Mouse (Mus musculus): ENCODE measurements around the gene Kcne4.

The Kcne4 gene

DNA sequence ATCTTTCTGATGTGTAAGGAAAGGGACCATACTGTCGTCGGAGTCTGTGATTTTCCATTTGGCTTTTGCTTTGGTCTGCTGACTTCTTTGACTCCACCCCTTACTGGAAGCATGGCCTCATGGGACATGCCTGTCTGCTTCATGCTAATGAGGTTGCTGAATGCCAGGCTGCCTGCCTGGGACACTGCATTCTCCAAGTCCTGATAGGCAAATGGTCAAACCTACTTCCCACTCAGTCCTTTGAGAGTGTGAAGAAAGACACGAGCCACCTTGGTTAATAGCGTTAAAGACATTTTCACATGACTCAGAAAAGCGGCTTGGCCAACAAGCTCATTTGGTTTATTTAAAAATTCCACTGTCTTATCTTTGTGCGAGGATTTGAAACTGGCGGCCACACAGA is 43.5 kb downstream of the Kcne4 start:
- DNase-seq (ENCODE audit: low spot score), result no peak

DNA sequence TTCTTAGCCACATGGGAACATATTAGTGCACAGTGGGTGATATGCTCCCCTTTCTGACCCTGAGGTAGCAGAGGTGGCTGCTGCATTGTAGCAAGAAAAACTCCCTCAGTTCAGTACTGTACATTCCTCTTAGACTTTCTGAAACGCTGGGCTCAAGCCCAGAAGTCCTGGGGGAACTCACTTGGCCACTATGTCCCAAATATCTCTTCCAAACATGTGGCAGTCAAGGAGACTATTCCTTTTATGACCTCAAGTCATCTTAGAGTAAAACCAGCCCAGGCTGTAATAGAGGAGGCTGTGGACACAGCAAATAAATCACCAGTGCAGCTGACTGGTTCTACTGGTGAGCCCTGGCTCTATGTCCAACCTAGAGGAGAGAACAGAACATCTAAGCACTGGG is 45.7 kb downstream of the Kcne4 start:
- no peak for DNase-seq (ENCODE audit: low spot score)

DNA sequence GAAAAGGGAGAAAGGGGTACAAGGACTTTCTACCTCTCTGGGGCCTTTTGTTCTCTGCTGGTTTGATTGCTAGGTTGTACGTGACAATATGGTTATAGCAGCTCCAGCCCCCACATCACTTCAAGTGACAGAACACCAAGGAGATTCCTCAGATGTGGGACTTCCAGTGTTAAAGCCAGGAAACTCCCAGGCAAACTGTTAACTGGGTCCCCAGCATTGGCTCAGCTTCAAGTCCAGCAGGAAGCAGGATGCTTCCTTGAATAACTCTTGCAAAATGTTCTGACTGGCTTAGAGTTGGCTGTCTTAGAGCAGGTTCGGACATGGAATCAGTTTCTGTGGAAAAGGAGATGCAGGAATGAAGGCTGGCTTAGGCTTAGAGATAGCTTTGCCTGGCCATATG is 47.3 kb downstream of the Kcne4 start:
- DNase-seq (ENCODE audit: low spot score), result no peak

DNA sequence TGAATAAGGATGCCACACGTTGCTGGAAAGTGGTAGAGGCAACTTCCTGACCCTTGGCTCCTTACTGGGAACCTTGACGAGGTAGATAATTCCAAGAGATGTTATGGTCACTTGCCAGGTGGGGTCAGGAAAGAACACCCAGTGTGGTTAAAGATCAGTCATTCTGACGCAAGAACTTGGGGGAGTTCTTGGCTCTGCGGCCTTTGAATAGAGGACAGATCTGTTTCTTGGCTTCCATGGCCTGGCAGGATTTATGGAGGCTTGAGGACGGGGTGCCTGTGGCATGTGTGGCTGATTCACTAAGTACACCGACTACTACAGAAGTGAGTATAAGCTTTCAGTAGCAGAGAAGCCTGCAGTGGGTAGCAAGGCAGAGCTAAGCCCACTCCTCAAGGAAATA is 47.8 kb downstream of the Kcne4 start:
- no peak for DNase-seq (ENCODE audit: low spot score)

DNA sequence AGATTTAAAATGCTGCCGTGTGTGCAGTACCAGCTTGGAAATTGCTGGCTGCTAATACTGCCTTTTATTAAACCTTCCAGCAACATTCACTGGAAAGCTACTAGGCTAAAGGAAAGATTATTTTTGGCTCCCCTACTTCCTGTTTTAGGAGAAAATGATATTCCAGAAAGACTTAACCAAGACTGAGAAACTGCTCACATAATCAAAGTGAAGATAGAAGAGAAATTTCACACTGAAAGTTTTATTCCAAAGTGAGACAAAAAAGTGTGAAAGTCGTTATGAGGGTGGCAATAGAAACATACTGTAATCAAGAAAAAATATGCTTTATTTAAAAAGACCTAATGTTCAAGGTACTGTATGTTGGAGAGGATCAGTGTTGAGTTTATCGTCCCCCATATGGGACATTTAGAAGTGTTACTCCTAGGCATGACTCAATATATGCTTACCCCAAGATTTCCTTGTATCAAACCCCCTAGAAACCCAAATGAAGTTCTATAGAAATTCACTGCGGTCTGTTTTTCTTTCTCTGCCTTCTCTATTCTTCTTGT is 48.3 kb downstream of the Kcne4 start:
- no peak for DNase-seq (ENCODE audit: low spot score)

DNA sequence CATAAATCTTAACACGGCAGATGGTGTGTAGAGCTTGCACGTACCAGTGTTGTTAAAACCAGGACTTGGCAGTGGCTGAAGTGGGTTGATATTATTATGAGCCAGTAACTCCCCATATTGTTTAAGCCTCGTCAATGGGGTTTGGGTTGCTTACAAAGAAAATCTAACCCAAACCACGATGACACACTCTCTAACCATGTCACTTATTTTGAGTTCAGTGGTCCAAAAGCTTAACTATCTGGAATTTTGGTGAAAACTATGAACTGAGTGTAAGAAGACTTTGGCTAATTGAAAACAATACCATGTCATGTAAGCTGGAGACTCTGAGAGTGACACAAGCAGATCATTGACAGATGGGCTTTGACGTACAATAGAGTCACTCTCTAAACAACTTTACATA is 49.4 kb downstream of the Kcne4 start:
- DNase-seq (ENCODE audit: low spot score), result no peak

DNA sequence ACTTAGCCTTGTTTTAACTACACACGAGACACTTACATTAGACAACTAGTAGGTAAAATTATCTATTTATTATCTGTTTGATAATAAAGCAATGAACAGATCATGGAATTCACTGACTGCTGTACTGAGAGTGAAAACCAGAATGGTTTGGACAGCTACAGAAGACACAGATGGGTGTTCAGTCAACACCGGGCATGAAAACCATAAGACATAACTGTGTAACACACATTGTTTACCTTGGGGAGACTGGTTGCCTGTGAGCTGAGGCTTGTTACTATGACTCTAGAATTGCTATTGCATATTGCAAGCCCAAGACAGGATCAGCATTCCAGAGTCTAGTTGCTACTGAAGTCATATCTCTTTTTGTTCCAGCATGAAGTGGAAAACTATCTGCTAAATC is 49.9 kb downstream of the Kcne4 start:
- DNase-seq (ENCODE audit: low spot score), result no peak
